Mouse (Mus musculus): Measurements from ENCODE around the gene Mxi1.

DNA sequence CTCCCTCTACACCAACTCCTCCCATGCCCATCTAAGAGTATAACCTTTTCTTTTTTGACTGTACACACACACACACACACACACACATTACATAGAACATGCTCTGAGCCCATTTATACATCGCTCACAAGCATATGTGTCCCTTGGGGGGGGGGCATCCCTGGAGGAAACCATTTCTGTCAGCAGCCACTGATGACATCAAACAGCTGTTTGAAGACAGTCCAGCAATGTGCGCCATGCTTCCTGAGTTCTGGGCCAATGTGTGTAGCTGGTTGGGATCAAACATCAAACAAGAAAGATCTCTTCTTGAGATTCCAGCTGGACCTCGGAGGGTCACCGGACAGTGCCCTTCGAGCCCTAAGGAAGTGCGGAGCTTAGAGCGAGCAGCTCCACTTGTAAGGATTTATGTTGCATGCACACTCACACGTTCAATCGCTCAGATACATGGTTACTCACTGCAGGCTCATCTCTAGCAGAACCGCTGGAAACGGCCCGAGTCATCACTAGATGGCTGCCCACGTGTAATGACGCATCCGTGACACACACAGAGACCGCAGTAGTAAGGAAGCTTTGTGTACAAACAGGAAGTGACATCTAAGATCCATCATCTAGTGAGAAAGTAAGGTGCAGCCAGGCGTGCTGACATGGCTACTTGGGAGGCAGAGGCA lies 37.1 kb upstream of the Mxi1 start:
- TF ChIP-seq POLR2A (IDR thresholded peaks at IDR 0.05; ENCODE audit: borderline replicate concordance, insufficient read depth, low read length) = no peak
- TF ChIP-seq CTCF (IDR thresholded peaks at IDR 0.05; ENCODE audit: borderline replicate concordance, insufficient read depth, low read depth, low read length) = no peak
